Comparison of ENCODE assay signal across 7 mouse cellular contexts in genomic region chr7:49778904-49779615, GRCm38 (mm10). TPM values are rescaled to one million over a fixed set of nuclear protein-coding genes. Genes with fewer than 3 reads are reported as not detected.
A peak's percentile ranks its signal among the peaks of the same experiment; 100 is the strongest.
DNase-seq lines count a peak whose midpoint lies in the region; ATAC-seq and TF ChIP-seq lines count a peak whose summit lies in the region.

No protein-coding gene starts in this region.

- ATAC-seq in forebrain, embryonic 14.5 days, result peak; percentile 7; the same call in 1 of the 2 replicates
- ATAC-seq in midbrain, embryonic 16.5 days, result no peak

- H3K27me3 ChIP-seq in forebrain, embryonic 14.5 days (replicated peaks; ENCODE audit: control insufficient read depth, insufficient read depth, low read length), result no peaks in the 10 kb centered on the region
- no peaks in the 10 kb centered on the region for H3K27me3 ChIP-seq in midbrain, embryonic 16.5 days (ENCODE audit: control insufficient read depth, insufficient read depth, low read depth, low read length)

- no peaks in the 10 kb centered on the region for H3K9me3 ChIP-seq in forebrain, embryonic 14.5 days (replicated peaks; ENCODE audit: control insufficient read depth, low read length)
- H3K9me3 ChIP-seq in midbrain, embryonic 16.5 days (replicated peaks; ENCODE audit: control insufficient read depth, low read length, poor library complexity, severe bottlenecking), result no peaks in the 10 kb centered on the region

- H3K4me1 ChIP-seq in lung, adult 2 months (ENCODE audit: control insufficient read depth, insufficient read depth, low read length), result peaks cover 6% of the 10 kb centered on the region
- peaks cover 32% of the 10 kb centered on the region for H3K4me1 ChIP-seq in bone marrow macrophage, adult 2 months (ENCODE audit: control insufficient read depth, insufficient read depth, low read length)
- H3K4me1 ChIP-seq in forebrain, embryonic 14.5 days (ENCODE audit: control insufficient read depth, insufficient read depth, low read length), result peaks cover 12% of the 10 kb centered on the region
- H3K4me1 ChIP-seq in midbrain, embryonic 16.5 days (ENCODE audit: control insufficient read depth, insufficient read depth, low read length), result peaks cover 12% of the 10 kb centered on the region

- no peak for TF ChIP-seq CTCF in lung, adult 2 months (IDR thresholded peaks at IDR 0.05; ENCODE audit: insufficient read depth, low read length)
- no peak for TF ChIP-seq CTCF in bone marrow macrophage, adult 2 months (IDR thresholded peaks at IDR 0.05; ENCODE audit: low read depth, low read length)

- peak overlapping the region; percentile 75 for H3K4me2 ChIP-seq in forebrain, embryonic 14.5 days (ENCODE audit: low read length)
- peak overlapping the region; percentile 62 for H3K4me2 ChIP-seq in midbrain, embryonic 16.5 days (ENCODE audit: low read length)

- DNase-seq in lung, adult 2 months, result no peak
- no peak for DNase-seq in lung, postnatal 14 days
- DNase-seq in forebrain, embryonic 14.5 days (ENCODE audit: low spot score), result no peak
- peak; percentile 25 to 63 for DNase-seq in left cerebral cortex, postnatal 14 days (ENCODE audit: low spot score in 2 of 2)
- DNase-seq in urinary bladder, adult 18-20 months (ENCODE audit: low spot score in 2 of 2), result no peak

- H3K9ac ChIP-seq in forebrain, embryonic 14.5 days (ENCODE audit: low read length), result peak overlapping the region; percentile 78; the same call in 1 of the 2 replicates
- peak overlapping the region; percentile 81 for H3K9ac ChIP-seq in midbrain, embryonic 16.5 days (ENCODE audit: low read depth, low read length)

- TF ChIP-seq POLR2A in lung, adult 2 months (IDR thresholded peaks at IDR 0.05; ENCODE audit: borderline replicate concordance, extremely low read depth, low read depth, low read length), result no peak
- TF ChIP-seq POLR2A in bone marrow macrophage, adult 2 months (IDR thresholded peaks at IDR 0.05; ENCODE audit: borderline replicate concordance, low read depth, low read length), result no peak

- intact Hi-C loops in left cerebral cortex, postnatal 14 days (cut with DNase I), result loop anchor here (1.0 kb wide), 1 partner anchor 144 kb away; no protein-coding TSS in a partner anchor

- H3K36me3 ChIP-seq in forebrain, embryonic 14.5 days (ENCODE audit: control insufficient read depth, insufficient read depth, low read length), result peaks cover 22% of the 10 kb centered on the region; the same call in 1 of the 2 replicates
- peaks cover 5% of the 10 kb centered on the region; the same call in 1 of the 2 replicates for H3K36me3 ChIP-seq in midbrain, embryonic 16.5 days (ENCODE audit: control insufficient read depth, insufficient read depth, low read length)

- no peak overlapping the region for H3K27ac ChIP-seq in bone marrow macrophage, adult 2 months (ENCODE audit: insufficient read depth, low read depth, low read length)
- H3K27ac ChIP-seq in forebrain, embryonic 14.5 days (ENCODE audit: low read depth, low read length), result peak overlapping the region; percentile 72; the same call in 1 of the 2 replicates
- H3K27ac ChIP-seq in midbrain, embryonic 16.5 days (ENCODE audit: low read length), result peak overlapping the region; percentile 89

- 63% methylated on average over 12 of the region's 12 CpGs for WGBS in lung, adult 2 months
- 77% methylated on average over 12 of the region's 12 CpGs for WGBS in forebrain, embryonic 14.5 days
- WGBS in midbrain, embryonic 16.5 days, result 75% methylated on average over 12 of the region's 12 CpGs

- H3K4me3 ChIP-seq in lung, adult 2 months (replicated peaks; ENCODE audit: extremely low read depth, low read depth, low read length), result peak overlapping the region; percentile 56
- peak overlapping the region; percentile 76 for H3K4me3 ChIP-seq in bone marrow macrophage, adult 2 months (ENCODE audit: insufficient read depth, low read length)
- H3K4me3 ChIP-seq in forebrain, embryonic 14.5 days (ENCODE audit: low read depth, low read length), result peak overlapping the region; percentile 69
- peak overlapping the region; percentile 71 for H3K4me3 ChIP-seq in midbrain, embryonic 16.5 days (ENCODE audit: low read depth, low read length)

RNA-seq across cellular contexts. Expression of gene Prmt3, which starts 0.9 kb away (rescaled TPM):
- polyA plus RNA-seq in lung, adult 2 months (2012; rRNA removed), result 13.1 and 23.7 TPM in 2 replicates
- 9.2 and 12.0 TPM in 2 replicates for polyA plus RNA-seq in bone marrow macrophage, adult 2 months (2012; ENCODE audit: insufficient read depth, insufficient read length, missing spikeins)
- polyA plus RNA-seq in forebrain, embryonic 14.5 days (2014; fragmentation: Nextera tagmentation; extraction: Ambion mirVana), result 50.2 and 57.4 TPM in 2 replicates
- 10 to 100 TPM; 32.6 to 33.9 TPM for total RNA-seq in left cerebral cortex, postnatal 14 days (2021)
- polyA plus RNA-seq in midbrain, embryonic 16.5 days (2015; fragmentation: Nextera tagmentation; extraction: Ambion mirVana), result 43.9 and 47.4 TPM in 2 replicates

RNA-seq across cellular contexts. Expression of gene Htatip2, which starts 20.1 kb away (rescaled TPM):
- polyA plus RNA-seq in lung, adult 2 months (2012; rRNA removed), result 6.4 and 11.7 TPM in 2 replicates
- 54.7 and 55.4 TPM in 2 replicates for polyA plus RNA-seq in bone marrow macrophage, adult 2 months (2012; ENCODE audit: insufficient read depth, insufficient read length, missing spikeins)
- polyA plus RNA-seq in forebrain, embryonic 14.5 days (2014; fragmentation: Nextera tagmentation; extraction: Ambion mirVana), result 1.6 and 1.8 TPM in 2 replicates
- 1 to 10 TPM; 8.5 to 8.9 TPM for total RNA-seq in left cerebral cortex, postnatal 14 days (2021)
- 2.9 and 3.4 TPM in 2 replicates for polyA plus RNA-seq in midbrain, embryonic 16.5 days (2015; fragmentation: Nextera tagmentation; extraction: Ambion mirVana)

Comparison
In these comparisons a context has a peak if more than half of its experiments do, and no peak if none do; other contexts are left out.
1. DNase-seq: peak in left cerebral cortex, postnatal 14 days (2 of 2); none in lung, adult 2 months (single experiment), lung, postnatal 14 days (single experiment), forebrain, embryonic 14.5 days (single experiment) and urinary bladder, adult 18-20 months (0 of 2).
2. Peak in every context shown above with its lines, with median percentiles within 50 percentile points of each other: H3K4me3 ChIP-seq.